Mouse (Mus musculus) naive thymus-derived CD4-positive, alpha-beta T cell, adult 2 months (primary cell): ENCODE results near the gene Pkig.
"Not testable (repeated sequence)": the region's sequence is repeated elsewhere in the genome, so short reads cannot be mapped to it uniquely, and the experiment has no call there.

ENCODE experiments used
- DNase-seq: peaks from one replicate; pipeline ENCODE4 v3.0.0-alpha.2; 2011; ENCODE audit warnings: low read depth

The Pkig gene

DNA sequence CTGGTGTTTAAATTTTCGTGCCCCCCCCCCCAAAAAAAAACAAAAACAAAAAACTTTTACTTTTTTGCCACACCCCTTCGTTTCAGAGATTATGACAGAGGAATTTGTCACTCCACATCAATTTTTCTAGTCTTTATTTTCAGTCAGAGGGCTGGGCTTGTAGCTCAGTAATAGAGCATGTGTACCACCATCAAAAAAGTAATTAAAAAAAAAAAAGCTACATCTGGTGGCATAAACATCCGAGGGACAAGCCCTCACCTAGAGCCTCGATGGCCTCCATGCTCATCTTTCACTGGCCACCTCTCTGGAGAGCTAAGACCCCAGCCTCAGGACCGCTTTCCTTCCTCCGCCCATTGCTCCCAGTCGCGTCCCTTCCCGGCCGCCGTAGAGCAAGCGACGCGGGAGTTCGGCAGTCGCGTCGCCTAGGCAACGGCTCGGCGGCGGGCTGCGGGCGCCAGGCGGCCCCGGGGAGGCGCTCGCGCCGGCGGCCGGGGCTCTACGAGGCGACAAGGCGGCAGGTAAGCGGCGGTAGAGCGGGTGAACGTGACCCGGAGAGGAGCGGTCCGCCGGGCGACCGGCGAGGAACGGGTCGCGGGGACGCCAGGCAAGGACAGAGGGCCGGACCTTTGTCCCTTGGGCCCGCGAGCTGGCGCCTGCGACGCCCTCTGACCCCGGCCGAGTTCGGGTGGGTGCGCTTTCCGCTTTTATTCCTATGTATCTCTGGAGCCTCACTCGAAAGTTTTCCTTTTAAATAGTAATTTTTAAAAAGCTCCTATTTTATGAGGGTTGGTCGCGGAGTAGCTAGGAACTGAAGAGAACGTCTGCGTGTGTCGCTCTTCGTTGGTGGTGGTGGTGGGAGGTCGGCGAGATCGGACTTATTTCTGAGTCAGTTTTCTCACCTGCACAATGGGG lies at the start of gene Pkig:
Gene Pkig, plus strand, starts transcription at position 412 of the 912 bp plus-strand sequence.
- peak; percentile 82 for DNase-seq

DNA sequence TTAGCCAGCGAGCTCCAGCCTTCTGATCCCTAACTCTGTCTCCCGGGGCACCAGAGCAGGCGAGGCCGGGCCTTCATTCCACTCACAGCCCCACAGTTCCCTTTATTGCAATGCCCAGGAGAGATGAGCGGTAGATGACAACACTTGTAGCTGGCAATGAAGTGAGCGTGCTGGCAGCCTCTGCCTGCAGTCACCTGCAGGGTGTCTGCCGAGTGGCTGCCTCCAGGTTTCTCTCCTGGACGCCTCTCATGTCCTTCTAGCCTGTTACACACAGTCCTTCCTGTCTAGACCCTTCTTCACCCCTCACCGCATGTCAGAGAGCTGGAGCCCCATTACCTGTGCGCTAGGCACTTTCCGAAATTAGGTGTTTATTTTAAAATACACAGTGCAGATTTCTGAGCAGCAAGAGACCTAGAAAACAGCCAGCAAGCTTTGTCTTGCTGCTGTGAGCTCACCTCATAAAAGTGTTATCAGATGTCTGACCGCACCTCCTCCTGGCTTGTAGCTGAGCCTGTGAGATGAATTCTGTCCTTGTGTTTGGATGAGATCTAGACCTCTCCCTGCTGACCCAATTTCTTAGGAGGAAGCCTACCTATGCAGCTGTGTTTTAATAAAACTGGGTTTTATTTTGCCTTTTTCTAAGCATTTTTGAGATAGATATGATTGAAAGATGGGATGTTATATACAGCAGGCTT lies 48.8 kb upstream of the Pkig start:
- no peak for DNase-seq

DNA sequence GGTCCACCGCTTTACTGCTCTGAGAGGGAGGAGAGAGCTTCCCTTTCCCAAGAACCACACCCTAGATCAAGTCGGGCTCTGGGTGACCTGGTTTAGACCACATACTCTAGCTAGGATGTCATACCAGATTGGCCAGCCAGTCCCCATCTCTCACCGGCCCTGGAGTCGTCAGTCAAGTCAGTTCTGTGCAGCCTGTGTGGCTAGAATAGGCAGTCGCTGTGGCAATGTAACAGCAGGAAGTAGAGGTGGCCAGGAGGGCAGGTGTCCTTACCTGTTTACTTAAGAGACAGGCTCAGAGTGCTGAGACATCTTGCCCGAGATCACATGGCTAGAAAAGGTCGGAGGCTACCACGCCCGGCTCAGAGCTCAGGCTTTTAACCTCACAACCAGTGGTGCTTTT lies 47.0 kb upstream of the Pkig start:
- no peak for DNase-seq

DNA sequence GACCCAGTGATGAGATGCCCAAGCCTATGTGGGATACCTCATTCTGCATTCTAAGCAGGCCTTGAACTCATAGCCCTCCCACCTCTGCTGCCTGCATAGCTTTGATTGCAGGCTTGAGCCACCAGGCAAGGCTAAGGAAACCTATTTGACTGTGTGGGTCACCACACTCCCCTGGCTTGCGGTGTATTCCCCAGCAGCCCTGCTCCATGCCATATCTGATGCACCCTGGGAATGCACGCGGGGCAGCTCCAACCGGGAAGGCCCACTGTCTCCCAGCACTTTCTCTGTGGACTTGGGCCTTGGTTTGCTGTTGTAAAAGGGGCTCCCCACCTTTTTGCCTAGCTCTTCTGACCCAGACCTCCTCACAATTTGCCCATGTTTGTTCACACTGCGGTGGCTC lies 45.0 kb upstream of the Pkig start:
- DNase-seq: no peak

DNA sequence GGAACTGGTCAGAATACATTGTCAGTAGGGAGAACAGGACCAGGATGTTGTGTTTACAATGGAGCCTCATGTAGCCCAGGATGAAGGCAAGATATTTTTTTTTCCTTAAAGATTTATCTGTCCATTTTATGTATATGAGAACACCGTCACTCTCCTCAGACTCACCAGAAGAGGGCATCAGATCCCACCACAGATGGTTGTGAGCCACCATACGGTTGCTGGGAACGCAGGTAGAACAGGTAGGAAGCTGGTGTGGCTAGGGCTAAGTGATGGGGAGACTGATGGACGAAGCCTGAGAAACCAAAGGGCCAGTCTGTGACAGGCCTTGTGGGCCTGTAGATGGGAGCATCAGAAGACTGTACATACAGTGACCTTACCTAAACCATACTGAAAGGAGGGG lies 44.2 kb upstream of the Pkig start:
- no peak for DNase-seq

GRCm38 (mm10) chr2:163615401-163615800 lies 42.8 kb upstream of the Pkig start:
- no peak for DNase-seq

- no peak for DNase-seq
These were observed 42.1 kb upstream of the Pkig start for GRCm38 (mm10) chr2:163615906-163616651.

GRCm38 (mm10) chr2:163616652-163617227 lies 41.4 kb upstream of the Pkig start:
- no peak for DNase-seq

DNA sequence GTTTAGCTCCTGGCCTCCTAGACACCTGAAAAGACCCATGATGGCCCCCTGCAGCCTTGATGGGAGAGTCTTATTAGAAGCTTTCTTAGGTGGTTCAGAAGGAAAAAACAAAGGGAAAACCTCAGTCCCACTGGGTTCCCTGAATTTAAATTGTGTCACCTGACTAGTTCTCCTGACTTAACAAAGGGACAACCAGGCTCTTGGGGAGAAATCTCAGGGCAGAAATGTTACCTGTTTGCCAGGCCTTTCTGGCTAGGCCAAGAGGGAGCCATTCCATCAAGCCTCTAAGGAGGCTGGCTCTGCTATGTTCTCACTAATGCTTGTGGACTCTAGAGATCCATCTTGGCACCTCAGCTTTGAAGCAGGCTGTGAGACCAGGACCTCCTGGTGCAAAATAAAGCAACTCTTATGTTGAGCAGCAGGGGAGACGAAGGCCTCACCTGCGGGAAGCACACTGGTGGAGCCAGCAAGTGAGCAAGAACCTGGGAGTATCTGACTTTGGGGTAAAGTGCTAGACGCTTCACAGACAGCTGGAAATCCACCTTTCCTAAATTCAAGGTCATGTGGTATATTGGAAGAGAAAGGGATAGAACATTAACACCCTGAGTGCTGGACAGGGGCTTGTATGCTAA lies 40.8 kb upstream of the Pkig start:
- DNase-seq: no peak

DNA sequence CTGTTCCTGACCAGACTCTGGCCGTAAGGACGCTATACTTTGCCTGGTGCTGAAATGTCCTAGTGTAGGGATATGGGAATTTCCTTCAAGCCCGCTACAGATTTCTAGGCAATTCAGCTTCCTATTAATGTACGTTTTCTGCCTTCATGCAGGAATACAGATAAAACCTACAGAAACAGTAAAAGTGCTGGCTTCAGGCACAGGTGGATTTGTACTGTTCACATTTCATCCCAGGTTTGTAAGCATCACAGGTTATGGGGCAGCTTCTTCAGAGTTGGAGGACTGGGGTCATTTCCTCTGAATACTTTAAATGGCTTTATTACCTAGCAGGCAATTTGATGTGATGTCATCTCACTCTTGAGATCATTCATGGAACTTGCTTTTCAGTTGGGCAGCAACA lies 40.3 kb upstream of the Pkig start:
- no peak for DNase-seq

DNA sequence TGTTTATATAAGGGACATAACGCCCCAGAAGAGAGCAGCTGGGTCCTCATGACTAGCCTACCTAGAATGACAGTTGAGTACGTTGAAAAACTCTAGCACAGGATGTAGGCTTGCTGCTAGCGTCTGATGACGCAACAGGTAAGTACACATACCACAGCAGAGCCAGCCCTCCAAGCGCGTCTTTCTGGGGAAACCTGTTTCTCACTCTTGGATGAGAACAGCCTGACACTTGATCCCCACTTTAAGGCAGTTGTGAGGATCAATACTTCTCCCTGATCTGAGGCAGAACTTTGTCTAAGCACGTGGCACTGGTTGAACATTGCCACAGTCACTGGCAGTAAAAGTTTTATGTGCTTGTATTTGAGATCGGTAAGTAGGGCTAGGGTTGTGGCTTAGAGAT lies 37.7 kb upstream of the Pkig start:
- no peak for DNase-seq

DNA sequence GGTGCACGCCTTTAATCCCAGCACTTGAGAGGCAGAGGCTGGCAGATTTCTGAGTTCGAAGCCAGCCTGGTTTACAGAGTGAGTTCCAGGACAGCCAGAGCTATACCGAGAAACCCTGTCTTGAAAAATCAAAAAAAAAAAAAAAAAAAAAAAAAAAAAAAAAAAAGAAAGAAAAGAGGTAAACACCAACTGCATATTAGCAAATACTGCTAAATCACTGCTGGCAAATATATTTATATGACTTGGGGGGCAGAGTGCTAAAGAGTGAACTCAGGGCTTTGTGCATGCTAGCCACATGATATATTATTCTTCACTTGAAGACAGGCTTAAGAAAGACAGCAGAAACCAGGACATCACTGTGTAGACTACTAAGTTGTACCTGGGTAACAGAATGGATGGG lies 36.8 kb upstream of the Pkig start:
- not testable (repeated sequence) for DNase-seq

- DNase-seq: no peak
These were observed 27.0 kb upstream of the Pkig start for GRCm38 (mm10) chr2:163631223-163631622.

GRCm38 (mm10) chr2:163631715-163632114 lies 26.5 kb upstream of the Pkig start:
- DNase-seq: no peak

DNA sequence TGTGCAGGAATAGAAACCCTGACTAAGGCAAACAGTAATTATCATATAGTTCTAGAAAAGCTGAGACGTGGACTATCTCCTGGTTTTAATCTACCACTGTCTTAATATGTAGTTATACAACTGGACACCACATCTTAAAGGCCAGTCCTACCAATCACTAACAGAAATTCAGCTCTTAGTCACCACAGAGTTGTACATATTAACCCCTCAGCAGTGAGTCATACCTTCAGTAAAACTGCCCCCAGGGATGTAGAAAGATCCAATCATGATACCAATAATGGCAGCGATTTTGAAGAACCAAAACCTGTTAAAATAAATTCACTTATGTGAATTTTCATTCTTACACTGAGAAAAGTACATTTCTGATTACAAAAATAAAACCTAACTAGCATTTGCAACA lies 24.0 kb upstream of the Pkig start:
- DNase-seq: no peak

DNA sequence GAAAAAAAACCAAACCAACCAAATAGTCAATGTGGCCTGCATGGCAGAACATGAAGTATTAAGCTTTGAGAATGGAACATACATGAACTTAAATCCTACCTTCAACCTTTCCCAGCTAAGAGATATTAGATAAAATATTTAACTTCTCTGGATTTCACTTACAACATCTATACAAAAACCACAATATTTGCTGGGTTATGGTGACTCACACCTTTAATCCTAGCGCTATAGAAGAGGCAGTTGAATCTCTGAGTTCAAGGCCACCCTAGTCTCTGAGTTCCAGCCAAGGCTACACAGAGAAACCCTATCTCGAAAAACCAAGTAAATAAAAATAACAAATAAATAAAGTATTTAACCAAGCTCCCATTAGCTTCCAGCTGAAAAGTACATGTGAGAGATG lies 22.1 kb upstream of the Pkig start:
- DNase-seq: no peak

DNA sequence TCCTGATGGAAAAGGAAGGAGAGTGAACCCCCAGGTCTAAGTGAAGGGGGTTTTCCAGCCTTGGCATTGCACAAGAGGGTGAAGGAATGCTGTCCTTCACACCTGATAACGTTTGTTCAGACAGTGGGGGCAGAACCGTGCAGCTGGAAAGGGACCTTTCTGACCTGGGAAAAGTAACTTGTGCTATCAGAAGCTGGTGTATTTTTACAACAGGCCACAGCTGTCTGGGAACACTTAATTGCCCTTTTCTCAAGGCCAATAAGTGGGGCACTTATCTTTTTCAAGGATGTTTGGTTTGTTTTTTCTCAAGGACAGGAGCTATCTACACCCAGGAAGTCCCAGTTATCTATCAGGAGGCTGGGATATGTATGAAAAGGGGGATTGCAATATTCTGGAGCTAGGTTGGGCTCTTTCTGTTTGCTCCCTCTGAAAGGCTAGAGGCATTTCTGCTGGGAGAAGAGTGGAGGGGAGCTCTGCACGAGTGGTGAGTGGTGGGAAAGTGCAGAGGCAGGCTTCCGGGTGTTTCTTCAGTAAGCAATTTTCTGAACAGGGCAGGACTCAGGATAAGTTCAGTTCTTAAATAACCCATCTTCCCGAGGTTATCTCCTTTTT lies 20.4 kb upstream of the Pkig start:
- DNase-seq: no peak

DNA sequence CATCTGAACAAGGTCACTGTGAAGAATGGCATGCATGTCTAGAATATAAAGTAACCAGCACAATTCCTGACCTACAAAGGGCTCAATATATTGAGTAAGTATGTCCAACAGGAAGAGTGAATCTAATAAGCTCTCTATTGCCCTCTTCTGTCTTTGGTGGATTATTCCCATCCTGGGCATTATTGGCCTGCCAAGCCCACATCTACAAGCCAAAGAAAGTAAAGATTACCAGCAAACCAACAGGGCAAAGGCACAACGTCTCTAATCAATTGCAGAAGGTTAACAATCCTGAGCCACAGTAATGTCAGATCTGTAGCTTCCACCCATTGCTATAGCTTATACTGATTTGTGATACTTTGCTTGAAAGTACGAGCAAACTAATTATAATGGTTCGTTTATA lies 17.7 kb upstream of the Pkig start:
- peak; percentile 46 for DNase-seq

- DNase-seq: no peak
These were observed 16.5 kb upstream of the Pkig start for GRCm38 (mm10) chr2:163641681-163642080.

DNA sequence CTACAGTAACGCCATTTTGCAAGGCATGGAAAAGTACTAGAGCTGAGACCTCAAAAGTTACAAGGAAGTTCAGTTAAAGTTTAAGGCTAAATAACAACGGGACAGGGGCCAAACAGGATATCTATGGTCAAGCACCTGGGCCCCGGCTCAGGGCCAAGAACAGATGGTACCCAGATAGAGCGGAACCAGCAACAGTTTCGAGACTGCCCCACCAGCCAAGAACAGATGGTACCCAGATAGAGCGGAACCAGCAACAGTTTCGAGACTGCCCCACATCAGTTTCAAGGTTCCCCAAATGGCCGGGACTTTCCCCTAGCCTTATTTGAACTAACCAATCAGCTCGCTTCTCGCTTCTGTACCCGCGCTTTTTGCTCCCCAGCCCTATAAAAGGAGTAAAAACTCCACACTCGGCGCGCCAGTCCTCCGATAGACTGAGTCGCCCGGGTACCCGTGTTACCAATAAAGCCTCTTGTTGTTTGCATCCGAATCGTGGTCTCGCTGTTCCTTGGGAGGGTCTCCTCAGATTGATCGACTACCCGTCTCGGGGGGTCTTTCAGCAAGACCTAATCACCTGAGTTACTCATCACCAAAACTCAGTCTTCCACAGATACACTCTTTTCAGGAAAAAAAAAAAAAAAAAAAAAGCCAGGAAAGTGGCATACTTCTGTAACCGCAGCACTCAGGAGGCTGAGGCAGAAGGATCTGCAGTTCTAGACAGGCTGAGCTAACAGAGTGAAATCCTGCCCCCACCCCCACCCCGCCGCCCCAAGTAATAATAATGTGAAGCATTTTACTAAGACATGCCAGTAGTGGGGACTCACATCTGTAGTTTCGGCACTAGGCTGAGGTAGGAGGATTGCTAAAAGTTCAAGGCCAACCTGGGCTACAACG lies 15.3 kb upstream of the Pkig start:
- DNase-seq: peak; percentile 89
